Mouse (Mus musculus): ENCODE data around the gene Lrcol1. TPM values are rescaled to one million over a fixed set of nuclear protein-coding genes. Genes with fewer than 3 reads are reported as not detected.

Lrcol1 gene
- polyA plus RNA-seq, 1 experiment from 2014 or later = not detected

- no peak for TF ChIP-seq CTCF (IDR thresholded peaks at IDR 0.05)
- no peaks in the 10 kb centered on the region for H3K27me3 ChIP-seq
- DNase-seq (ENCODE audit: low read depth, low spot score) (no peak), ATAC-seq (no peak)
- in situ Hi-C loops (cut with MboI; ENCODE audit: low pct_unique_long_range_greater_than_20kb) = no loop called here
- ChIA-PET POLR2A (interaction anchor here (1.3 kb wide), 1 partner anchor 9 kb away, joined by 3 read pairs; no protein-coding TSS in a partner anchor), CTCF (interaction anchor here (1.1 to 2.6 kb wide), 6 partner anchors 8 to 47 kb away, joined by 3 to 5 read pairs (median 4); no protein-coding TSS in a partner anchor)
Observed at GRCm38 (mm10) chr5:110385263-110385662, 40.7 kb downstream of the Lrcol1 start.

GRCm38 (mm10) chr5:110386371-110387330, 42.1 kb downstream of the Lrcol1 start:
- H3K27me3 ChIP-seq = no peaks in the 10 kb centered on the region
- no peak for ATAC-seq
- in situ Hi-C loops (cut with MboI; ENCODE audit: low pct_unique_long_range_greater_than_20kb) = no loop called here
- no peak for TF ChIP-seq CTCF (IDR thresholded peaks at IDR 0.05)
- ChIA-PET POLR2A (no interaction called here), CTCF (no interaction called here)
- DNase-seq (ENCODE audit: low read depth, low spot score) = no peak

GRCm38 (mm10) chr5:110387332-110387731, 42.8 kb downstream of the Lrcol1 start:
- ChIA-PET POLR2A (interaction anchor here (0.6 kb wide), 1 partner anchor 29 kb away, joined by 3 read pairs; no protein-coding TSS in a partner anchor), CTCF (no interaction called here)
- TF ChIP-seq CTCF (IDR thresholded peaks at IDR 0.05) = no peak
- DNase-seq (ENCODE audit: low read depth, low spot score) = no peak
- no peak for ATAC-seq
- H3K27me3 ChIP-seq = no peaks in the 10 kb centered on the region
- in situ Hi-C loops (cut with MboI; ENCODE audit: low pct_unique_long_range_greater_than_20kb) = no loop called here

GRCm38 (mm10) chr5:110390631-110391030, 46.1 kb downstream of the Lrcol1 start:
- DNase-seq (ENCODE audit: low read depth, low spot score) (no peak), ATAC-seq (no peak)
- TF ChIP-seq CTCF (IDR thresholded peaks at IDR 0.05) = no peak
- POLR2A ChIA-PET = interaction anchor here (0.6 kb wide), 1 partner anchor 21 kb away, joined by 4 read pairs; no protein-coding TSS in a partner anchor
- in situ Hi-C loops (cut with MboI; ENCODE audit: low pct_unique_long_range_greater_than_20kb) = no loop called here
- no peaks in the 10 kb centered on the region for H3K27me3 ChIP-seq
- CTCF ChIA-PET = interaction anchor here (1.1 kb wide), 1 partner anchor 45 kb away, joined by 3 read pairs; no protein-coding TSS in a partner anchor

- ATAC-seq = no peak
- ChIA-PET CTCF (interaction anchor here (1.0 to 1.6 kb wide), 3 partner anchors 8 to 37 kb away, joined by 3 to 5 read pairs (median 4); no protein-coding TSS in a partner anchor), POLR2A (interaction anchor here (0.7 kb wide), 1 partner anchor 38 kb away, joined by 3 read pairs; no protein-coding TSS in a partner anchor)
- no peaks in the 10 kb centered on the region for H3K27me3 ChIP-seq
- TF ChIP-seq CTCF (IDR thresholded peaks at IDR 0.05) = no peak
- DNase-seq (ENCODE audit: low read depth, low spot score) = no peak
- in situ Hi-C loops (cut with MboI; ENCODE audit: low pct_unique_long_range_greater_than_20kb) = no loop called here
Observed at GRCm38 (mm10) chr5:110392727-110393126, 48.2 kb downstream of the Lrcol1 start.

- in situ Hi-C loops (cut with MboI; ENCODE audit: low pct_unique_long_range_greater_than_20kb) = no loop called here
- TF ChIP-seq CTCF (IDR thresholded peaks at IDR 0.05) = no peak
- H3K27me3 ChIP-seq = no peaks in the 10 kb centered on the region
- no peak for ATAC-seq
- ChIA-PET CTCF (interaction anchor here (2.1 kb wide), 1 partner anchor 14 kb away, joined by 6 read pairs; no protein-coding TSS in a partner anchor), POLR2A (no interaction called here)
- DNase-seq (ENCODE audit: low read depth, low spot score) = no peak
Observed at GRCm38 (mm10) chr5:110395006-110395661, 50.6 kb downstream of the Lrcol1 start.

- POLR2A ChIA-PET = no interaction called here
Observed at GRCm38 (mm10) chr5:110401101-110401500, 56.6 kb downstream of the Lrcol1 start.

GRCm38 (mm10) chr5:110402557-110402956, 58.0 kb downstream of the Lrcol1 start:
- in situ Hi-C loops (cut with MboI; ENCODE audit: low pct_unique_long_range_greater_than_20kb) = no loop called here
- POLR2A ChIA-PET = interaction anchor here (1.0 kb wide), 1 partner anchor 12 kb away, joined by 4 read pairs; no protein-coding TSS in a partner anchor

More at GRCm38 (mm10) chr5:110401101-110401500, 56.6 kb downstream of the Lrcol1 start:
- ATAC-seq = no peak
- CTCF ChIA-PET = interaction anchor here (0.8 to 1.4 kb wide), 4 partner anchors 18 to 46 kb away, joined by 3 read pairs; no protein-coding TSS in a partner anchor
- in situ Hi-C loops (cut with MboI; ENCODE audit: low pct_unique_long_range_greater_than_20kb) = no loop called here
- no peak for TF ChIP-seq CTCF (IDR thresholded peaks at IDR 0.05)
- DNase-seq (ENCODE audit: low read depth, low spot score) = no peak
- no peaks in the 10 kb centered on the region for H3K27me3 ChIP-seq

GRCm38 (mm10) chr5:110403931-110404330, 59.4 kb downstream of the Lrcol1 start:
- DNase-seq (ENCODE audit: low read depth, low spot score) = no peak
- peak; percentile 62 for ATAC-seq
- in situ Hi-C loops (cut with MboI; ENCODE audit: low pct_unique_long_range_greater_than_20kb) = no loop called here
- ChIA-PET CTCF (interaction anchor here (0.9 to 1.5 kb wide), 5 partner anchors 11 to 49 kb away, joined by 3 to 5 read pairs (median 4); no protein-coding TSS in a partner anchor), POLR2A (interaction anchor here (1.0 kb wide), 1 partner anchor 10 kb away, joined by 4 read pairs; no protein-coding TSS in a partner anchor)
- H3K27me3 ChIP-seq = no peaks in the 10 kb centered on the region
- TF ChIP-seq CTCF (IDR thresholded peaks at IDR 0.05) = no peak

More at GRCm38 (mm10) chr5:110402557-110402956, 58.0 kb downstream of the Lrcol1 start:
- DNase-seq (ENCODE audit: low read depth, low spot score) (no peak), ATAC-seq (no peak)
- H3K27me3 ChIP-seq = no peaks in the 10 kb centered on the region
- no peak for TF ChIP-seq CTCF (IDR thresholded peaks at IDR 0.05)
- CTCF ChIA-PET = interaction anchor here (1.0 to 1.5 kb wide), 2 partner anchors 26 to 38 kb away, joined by 3 to 4 read pairs; no protein-coding TSS in a partner anchor

Other genes starting within 250 kb of the Lrcol1 start
- gene Plcxd1, start 244.8 kb upstream of the Lrcol1 start, polyA plus RNA-seq (2021) = 1.6 TPM
- gene Gtpbp6, start 236.5 kb upstream of the Lrcol1 start, polyA plus RNA-seq (2021) = 56.8 TPM
- gene Zfp605, start 234.6 kb upstream of the Lrcol1 start, polyA plus RNA-seq (2021) = 12.6 TPM
- gene Chfr, start 208.9 kb upstream of the Lrcol1 start, polyA plus RNA-seq (2021) = 43.4 TPM
- gene Golga3, start 168.0 kb upstream of the Lrcol1 start, polyA plus RNA-seq (2021) = 33.5 TPM
- gene Ankle2, start 113.7 kb upstream of the Lrcol1 start, polyA plus RNA-seq (2021) = 40.2 TPM
- 65.6 TPM for gene Pgam5, start 74.8 kb upstream of the Lrcol1 start, polyA plus RNA-seq (2021)
- 8.2 TPM for gene Pxmp2, start 58.5 kb upstream of the Lrcol1 start, polyA plus RNA-seq (2021)
- 20.3 TPM for gene Pole, start 58.4 kb upstream of the Lrcol1 start, polyA plus RNA-seq (2021)
- gene P2rx2, start 1.5 kb upstream of the Lrcol1 start, polyA plus RNA-seq (2021) = 0.23 TPM
- gene Fbrsl1, start 103.8 kb downstream of the Lrcol1 start, polyA plus RNA-seq (2021) = 33.6 TPM
- not detected for gene Galnt9, start 199.6 kb downstream of the Lrcol1 start, polyA plus RNA-seq (2021)